Mouse (Mus musculus) liver, postnatal 0 days (tissue): ENCODE data around the gene Ermap. TPM values are rescaled to one million over a fixed set of nuclear protein-coding genes. Genes with fewer than 3 reads are reported as not detected.

Experiments
- ATAC-seq: fragments of 200-750 bp; cut with Nextera tagmentation; 2 replicates; pipeline ENCODE4 v1.8.0; 2017; ENCODE audit warnings: mild to moderate bottlenecking, moderate library complexity
- DNase-seq: peaks from one replicate; pipeline ENCODE4 v3.0.0-alpha.2; 2016
- H3K27ac ChIP-seq: fragments of 300-500 bp; sonication (generic); 2 replicates; pipeline ENCODE4 v1.5.1; 2014; ENCODE audit warnings: antibody characterized with exemption, moderate library complexity, mild to moderate bottlenecking, low read depth
- H3K27me3 ChIP-seq: fragments of 300-500 bp; sonication (generic); 2 replicates; pipeline ENCODE4 v1.6.1; 2014; ENCODE audit warnings: low read length, control low read depth, mixed read lengths; ENCODE audit not compliant: insufficient read depth
- H3K36me3 ChIP-seq: fragments of 300-500 bp; sonication (generic); replicated peaks from 2 replicates; pipeline ENCODE4 v1.6.1; 2014; ENCODE audit warnings: mild to moderate bottlenecking, control low read depth, low read length, moderate library complexity, mixed read lengths; ENCODE audit not compliant: insufficient read depth
- H3K4me1 ChIP-seq: fragments of 300-500 bp; sonication (generic); 2 replicates; pipeline ENCODE4 v1.6.1; 2014; ENCODE audit warnings: antibody characterized with exemption, mild to moderate bottlenecking, control low read depth; ENCODE audit not compliant: insufficient read depth
- H3K4me2 ChIP-seq: fragments of 300-500 bp; sonication (generic); 2 replicates; pipeline ENCODE4 v1.6.1; 2014; ENCODE audit warnings: low read depth, mild to moderate bottlenecking, low read length, moderate library complexity, mixed read lengths
- H3K4me3 ChIP-seq: fragments of 300-500 bp; sonication (generic); 2 replicates; pipeline ENCODE4 v1.5.1; 2014; ENCODE audit warnings: low read depth, low read length
- H3K9ac ChIP-seq: fragments of 300-500 bp; sonication (generic); replicated peaks from 2 replicates; pipeline ENCODE4 v1.6.1; 2014; ENCODE audit warnings: mild to moderate bottlenecking, moderate library complexity
- H3K9me3 ChIP-seq: fragments of 300-500 bp; sonication (generic); 2 replicates; pipeline ENCODE4 v1.6.1; 2016; ENCODE audit warnings: mild to moderate bottlenecking, control low read depth, low read length, mixed read lengths
- CTCF ChIP-seq: sonication (generic); IDR thresholded peaks from 2 replicates; pipeline ENCODE4 v1.5.1; 2016; ENCODE audit warnings: antibody characterized with exemption, low read depth
- EP300 ChIP-seq: IDR thresholded peaks from 2 replicates; pipeline ENCODE4 v1.6.1; 2016; ENCODE audit warnings: antibody characterized with exemption, low read depth, mild to moderate bottlenecking
- WGBS: fragments of 180-500 bp; shearing (Covaris S2); extraction: QIAGEN DNeasy Blood & Tissue Kit; methylation state at CpG from one replicate; pipeline ENCODE4 v1.1.7; 2014; ENCODE audit not compliant: insufficient replicate concordance; 5-methylcytosine and 5-hydroxymethylcytosine counted together
- microRNA counts: library from miRNA; unstranded; fragments of <30 nt; microRNA quantifications from one replicate; lab custom pipeline; 2015
- microRNA-seq: library from miRNA; unstranded; fragments of <30 nt; microRNA quantifications from one replicate; pipeline ENCODE4, GENCODE M21; 2016
- polyA plus RNA-seq: library from polyadenylated mRNA; unstranded; fragments of >200 nt; fragmentation: Nextera tagmentation; extraction: Ambion mirVana; gene quantifications from 2 replicates; pipeline ENCODE4 v1.2.1, GENCODE M21; 2015

The Ermap gene
- polyA plus RNA-seq, 1 experiment from 2014 or later, result 144 TPM

- no peaks in the 10 kb centered on the region for H3K9me3 ChIP-seq
- DNase-seq (no peak), ATAC-seq (peak; percentile 28)
- peak overlapping the region; percentile 83 for H3K27ac ChIP-seq
- H3K36me3 ChIP-seq, result peaks cover 74% of the 10 kb centered on the region
- H3K4me2 ChIP-seq, result peak overlapping the region; percentile 18; the same call in 1 of the 2 replicates
- no peaks in the 10 kb centered on the region for H3K27me3 ChIP-seq
- H3K4me3 ChIP-seq, result no peak overlapping the region
- TF ChIP-seq CTCF (no peak), EP300 (no peak)
- 26% methylated on average over 6 of the region's 6 CpGs for WGBS
- H3K4me1 ChIP-seq, result peaks cover 49% of the 10 kb centered on the region
- H3K9ac ChIP-seq, result no peak overlapping the region
These were observed 62.6 kb downstream of the Ermap start for GRCm38 (mm10) chr4:119127229-119127628.

- DNase-seq (peak; percentile 56), ATAC-seq (peak; percentile 42; the same call in 1 of the 2 replicates)
- Histone ChIP-seq H3K36me3 (peaks cover 74% of the 10 kb centered on the region), H3K27me3 (no peaks in the 10 kb centered on the region), H3K9me3 (no peaks in the 10 kb centered on the region), H3K4me1 (peaks cover 58% of the 10 kb centered on the region), H3K4me3 (no peak overlapping the region), H3K9ac (no peak overlapping the region), H3K4me2 (no peak overlapping the region; the same call in 1 of the 2 replicates), H3K27ac (peak overlapping the region; percentile 83)
- TF ChIP-seq EP300 (no peak), CTCF (no peak)
- 51% methylated on average over 9 of the region's 9 CpGs for WGBS
These were observed 64.1 kb downstream of the Ermap start for GRCm38 (mm10) chr4:119125577-119126270.

MicroRNA genes within 50 kb of the gene (microRNA counts, 519-probe panel; counts per million panel counts)
- microRNA mmu-miR-1957 (lab: Ali Mortazavi, UCI), result not detected

Small RNA genes lying within 50 kb of the gene (microRNA-seq; reads per million reads assigned to microRNA genes)
- not detected for gene Mir1957a

Other genes with a start within 250 kb of the Ermap start
- not detected in 2 replicates for gene Lao1, start 228.4 kb downstream of the Ermap start, polyA plus RNA-seq
- 25.4 and 29.6 TPM in 2 replicates for gene Slc2a1, start 81.3 kb downstream of the Ermap start, polyA plus RNA-seq
- 1.8 and 2.1 TPM in 2 replicates for gene Zfp691, start 15.8 kb downstream of the Ermap start, polyA plus RNA-seq
- gene Svbp, start 5.3 kb upstream of the Ermap start, polyA plus RNA-seq, result 54.8 and 61.3 TPM in 2 replicates
- gene Tmem269, start 28.2 kb upstream of the Ermap start, polyA plus RNA-seq, result not detected in 2 replicates
- 26.6 and 27.8 TPM in 2 replicates for gene AU022252, start 42.7 kb upstream of the Ermap start, polyA plus RNA-seq
- gene P3h1, start 42.9 kb upstream of the Ermap start, polyA plus RNA-seq, result 11.8 and 12.1 TPM in 2 replicates
- gene Cldn19, start 65.4 kb upstream of the Ermap start, polyA plus RNA-seq, result not detected in 2 replicates
- 170 and 207 TPM in 2 replicates for gene Ybx1, start 104.6 kb upstream of the Ermap start, polyA plus RNA-seq
- 24.7 and 28.4 TPM in 2 replicates for gene Ppih, start 130.5 kb upstream of the Ermap start, polyA plus RNA-seq
- gene Ccdc30, start 225.5 kb upstream of the Ermap start, polyA plus RNA-seq, result 2.4 and 2.9 TPM in 2 replicates
- gene Ppcs, start 232.4 kb upstream of the Ermap start, polyA plus RNA-seq, result 33.0 and 37.0 TPM in 2 replicates
- gene Zmynd12, start 232.8 kb upstream of the Ermap start, polyA plus RNA-seq, result 1.3 TPM in 2 replicates